Mouse (Mus musculus) CH12.LX (cell line): ENCODE measurements around the gene Plch1. TPM values are rescaled to one million over a fixed set of nuclear protein-coding genes. Genes with fewer than 3 reads are reported as not detected.

Source experiments
- DNase-seq: peaks from one replicate; pipeline ENCODE4 v3.0.0-alpha.2; 2013; ENCODE audit errors: extremely low read depth
- H3K27ac ChIP-seq: 2 replicates; pipeline ENCODE4 v1.5.1; 2012; ENCODE audit warnings: low read depth, mild to moderate bottlenecking, control low read depth, moderate library complexity; ENCODE audit not compliant: insufficient read depth
- H3K27me3 ChIP-seq: replicated peaks from 2 replicates; pipeline ENCODE3; 2012; ENCODE audit warnings: inconsistent platforms
- H3K36me3 ChIP-seq, 2 experiments: replicated peaks in 1 of 2; 2 replicates each; pipeline versions ENCODE3 to v1.6.1; 2012; ENCODE audit warnings: inconsistent platforms in 1 of 2, low read length in 1 of 2, mild to moderate bottlenecking in 1 of 2, mixed read lengths in 1 of 2, moderate library complexity in 1 of 2; ENCODE audit not compliant: control insufficient read depth in 1 of 2, insufficient read depth in 1 of 2
- H3K4me1 ChIP-seq, 2 experiments: 2 replicates each; pipeline ENCODE4 v1.6.1; 2012; ENCODE audit warnings: inconsistent platforms in 1 of 2, moderate library complexity in 1 of 2; ENCODE audit not compliant: insufficient read depth in 2 of 2, control insufficient read depth in 1 of 2
- H3K4me2 ChIP-seq: 2 replicates; pipeline ENCODE4 v1.6.1; 2012; ENCODE audit warnings: low read depth, mild to moderate bottlenecking, control low read depth; ENCODE audit not compliant: poor library complexity, insufficient read depth, severe bottlenecking
- H3K4me3 ChIP-seq, 3 experiments: fragments of 150-350 bp in 1 of 3; sonication (generic) in 1 of 3; replicated peaks in 1 of 3; 2 replicates each; pipeline versions ENCODE3 to v1.5.1; 2011 to 2012; ENCODE audit warnings: low read depth in 2 of 3, low read length in 2 of 3, mild to moderate bottlenecking in 2 of 3, moderate library complexity in 2 of 3, control low read depth in 1 of 3, improper control_type of control experiment in 1 of 3, inconsistent platforms in 1 of 3, mixed read lengths in 1 of 3; ENCODE audit not compliant: poor library complexity in 1 of 3
- H3K79me2 ChIP-seq: replicated peaks from 2 replicates; pipeline ENCODE4 v1.6.1; 2012; ENCODE audit warnings: mild to moderate bottlenecking, moderate library complexity; ENCODE audit not compliant: control insufficient read depth, poor library complexity, insufficient read depth, severe bottlenecking; ENCODE audit errors: extremely low read depth
- H3K9ac ChIP-seq: 2 replicates; pipeline ENCODE4 v1.6.1; 2012; ENCODE audit warnings: low read depth, mild to moderate bottlenecking, control low read depth, moderate library complexity; ENCODE audit not compliant: insufficient read depth
- H3K9me3 ChIP-seq: replicated peaks from 2 replicates; pipeline ENCODE3; 2012; ENCODE audit warnings: low read length, inconsistent platforms, mixed read lengths
- CHD2 ChIP-seq: IDR thresholded peaks from 2 replicates; pipeline ENCODE4 v1.6.1; 2011; ENCODE audit warnings: low read length, improper control_type of control experiment
- CTCF ChIP-seq, 2 experiments: IDR thresholded peaks in 1 of 2; conservative IDR thresholded peaks in 1 of 2; 2 replicates each; pipeline ENCODE4 v1.5.1; 2011 to 2012; ENCODE audit warnings: low read depth in 2 of 2, low read length in 2 of 2, improper control_type of control experiment in 1 of 2, inconsistent platforms in 1 of 2, mild to moderate bottlenecking in 1 of 2, moderate library complexity in 1 of 2
- ELF1 ChIP-seq: IDR thresholded peaks from 2 replicates; pipeline ENCODE4 v1.6.1; 2014; ENCODE audit warnings: low read depth, mild to moderate bottlenecking, inconsistent platforms, low read length, improper control_type of control experiment
- IRF4 ChIP-seq: IDR thresholded peaks from 2 replicates; pipeline ENCODE4 v1.6.1; 2014; ENCODE audit warnings: low read depth, mild to moderate bottlenecking, inconsistent platforms, low read length, improper control_type of control experiment
- JUND ChIP-seq: conservative IDR thresholded peaks from 2 replicates; pipeline ENCODE4 v1.6.1; 2011; ENCODE audit warnings: low read depth, low read length, improper control_type of control experiment
- KAT2A ChIP-seq: IDR thresholded peaks from 2 replicates; pipeline ENCODE4 v1.6.1; 2012; ENCODE audit warnings: low read length, improper control_type of control experiment, inconsistent platforms; ENCODE audit not compliant: insufficient replicate concordance
- MAFK ChIP-seq: IDR thresholded peaks from 2 replicates; pipeline ENCODE4 v1.6.1; 2011; ENCODE audit warnings: low read length, improper control_type of control experiment; ENCODE audit not compliant: insufficient replicate concordance
- MAX ChIP-seq: IDR thresholded peaks from 2 replicates; pipeline ENCODE4 v1.6.1; 2011; ENCODE audit warnings: low read length, improper control_type of control experiment
- MAZ ChIP-seq: IDR thresholded peaks from 2 replicates; pipeline ENCODE4 v1.6.1; 2012; ENCODE audit warnings: low read depth, mild to moderate bottlenecking, inconsistent platforms, low read length, improper control_type of control experiment, moderate library complexity
- MEF2A ChIP-seq: IDR thresholded peaks from 2 replicates; pipeline ENCODE4 v1.6.1; 2014; ENCODE audit warnings: low read depth, mild to moderate bottlenecking, inconsistent platforms, low read length, improper control_type of control experiment, borderline replicate concordance
- MXI1 ChIP-seq: IDR thresholded peaks from 2 replicates; pipeline ENCODE4 v1.6.1; 2011; ENCODE audit warnings: mild to moderate bottlenecking, low read depth, low read length, improper control_type of control experiment
- NELFE ChIP-seq: IDR thresholded peaks from 2 replicates; pipeline ENCODE4 v1.6.1; 2011; ENCODE audit warnings: low read depth, low read length, improper control_type of control experiment
- NRF1 ChIP-seq: IDR thresholded peaks from 2 replicates; pipeline ENCODE4 v1.6.1; 2014; ENCODE audit warnings: low read depth, mild to moderate bottlenecking, inconsistent platforms, low read length, improper control_type of control experiment, moderate library complexity
- POLR2A ChIP-seq: IDR thresholded peaks from 2 replicates; pipeline ENCODE4 v1.6.1; 2011; ENCODE audit warnings: low read depth, mild to moderate bottlenecking, improper control_type of control experiment, low read length
- POLR2AphosphoS2 ChIP-seq: IDR thresholded peaks from 2 replicates; pipeline ENCODE4 v1.6.1; 2011; ENCODE audit warnings: low read depth, low read length, improper control_type of control experiment
- SIN3A ChIP-seq: IDR thresholded peaks from 2 replicates; pipeline ENCODE4 v1.6.1; 2012; ENCODE audit warnings: low read length, improper control_type of control experiment, inconsistent platforms
- SMC3 ChIP-seq: IDR thresholded peaks from 2 replicates; pipeline ENCODE4 v1.6.1; 2011; ENCODE audit warnings: low read depth, low read length, improper control_type of control experiment
- UBTF ChIP-seq: IDR thresholded peaks from 2 replicates; pipeline ENCODE4 v1.6.1; 2012; ENCODE audit warnings: low read depth, mild to moderate bottlenecking, inconsistent platforms, low read length, improper control_type of control experiment, moderate library complexity
- USF1 ChIP-seq: IDR thresholded peaks from 2 replicates; pipeline ENCODE4 v1.6.1; 2014; ENCODE audit warnings: low read depth, mild to moderate bottlenecking, inconsistent platforms, low read length, improper control_type of control experiment
- ZC3H11A ChIP-seq: IDR thresholded peaks from 2 replicates; pipeline ENCODE4 v1.6.1; 2012; ENCODE audit warnings: low read depth, mild to moderate bottlenecking, inconsistent platforms, low read length, improper control_type of control experiment
- ZKSCAN1 ChIP-seq: IDR thresholded peaks from 2 replicates; pipeline ENCODE4 v1.6.1; 2012; ENCODE audit warnings: low read depth, inconsistent platforms, low read length, improper control_type of control experiment, borderline replicate concordance
- ZMIZ1 ChIP-seq: IDR thresholded peaks from 2 replicates; pipeline ENCODE4 v1.6.1; 2012; ENCODE audit warnings: low read depth, mild to moderate bottlenecking, inconsistent platforms, low read length, improper control_type of control experiment
- dilution Hi-C: fragments of 300-500 bp; cut with MboI; formaldehyde crosslinking; loops from 2 replicates; pipeline ENCODE4 v1.14.3; 2020; ENCODE audit warnings: low sequenced_read_pairs; ENCODE audit not compliant: extremely low pct_unique_long_range_greater_than_20kb, extremely low pct_ligation_motif_present
- in situ Hi-C: fragments of 300-500 bp; cut with MboI; formaldehyde crosslinking; loops from 3 replicates; pipeline ENCODE4 v1.14.3; 2019; ENCODE audit warnings: low sequenced_read_pairs, low pct_ligation_motif_present, low pct_unique_long_range_greater_than_20kb, mixed read lengths
- polyA plus RNA-seq: library from polyadenylated mRNA; unstranded; fragments of >175 nt; gene quantifications from 2 replicates; pipeline ENCODE4 v1.2.1, GENCODE M21; 2012; ENCODE audit warnings: low read depth; ENCODE audit not compliant: insufficient read length
- total RNA-seq, 2 experiments: library from RNA; depleted of rRNA; stranded (reverse); fragments of 300-350 nt in 1 of 2; fragments of >200 nt in 1 of 2; gene quantifications; 2 replicates each; pipeline ENCODE4 v1.2.3; 2012 to 2014

Plch1 gene
- total and polyA plus RNA-seq, 3 experiments = 0.51 to 0.80 (median 0.59) TPM

GRCm38 (mm10) chr3:63805496-63805895 lies 93.8 kb downstream of the Plch1 start:
- no peaks in the 10 kb centered on the region for H3K79me2 ChIP-seq
- no peaks in the 10 kb centered on the region for H3K36me3 ChIP-seq
- in situ Hi-C loops = no loop called here
- no peaks in the 10 kb centered on the region for H3K9me3 ChIP-seq
- no peak overlapping the region for H3K27ac ChIP-seq
- TF ChIP-seq UBTF (no peak), ZMIZ1 (no peak), SMC3 (no peak), NRF1 (no peak), ZC3H11A (no peak), CTCF (conservative IDR thresholded peaks at IDR 0.05 in 1 of 2, IDR thresholded peaks at IDR 0.05 in 1 of 2; ENCODE audit: low read depth in 2 of 2, low read length in 2 of 2) (no peak), MAZ (no peak)
- H3K27me3 ChIP-seq = no peaks in the 10 kb centered on the region
- H3K4me3 ChIP-seq = no peak overlapping the region
- peaks cover 0 to 2% of the 10 kb centered on the region in 2 experiments; a peak in 2 of 4 replicates for H3K4me1 ChIP-seq
- dilution Hi-C loops = no loop called here
- no peak for DNase-seq
- H3K4me2 ChIP-seq = no peak overlapping the region
- no peak overlapping the region for H3K9ac ChIP-seq

GRCm38 (mm10) chr3:63800685-63801084 lies 98.6 kb downstream of the Plch1 start:
- H3K4me3 ChIP-seq = no peak overlapping the region
- no peaks in the 10 kb centered on the region for H3K79me2 ChIP-seq
- H3K27me3 ChIP-seq = no peaks in the 10 kb centered on the region
- H3K4me2 ChIP-seq = no peak overlapping the region
- TF ChIP-seq NELFE (no peak), SIN3A (no peak), MAX (no peak), ELF1 (no peak), MEF2A (no peak), NRF1 (no peak), ZMIZ1 (no peak), IRF4 (no peak), POLR2A (no peak), KAT2A (no peak), MAFK (no peak), POLR2AphosphoS2 (no peak), JUND (no peak), ZC3H11A (no peak), CHD2 (no peak), ZKSCAN1 (no peak), USF1 (no peak), UBTF (no peak), MXI1 (no peak)
- dilution Hi-C loops (no loop called here), in situ Hi-C loops (no loop called here)
- H3K9me3 ChIP-seq = no peaks in the 10 kb centered on the region
- DNase-seq = no peak
- H3K4me1 ChIP-seq = peaks cover 0 to 3% of the 10 kb centered on the region in 2 experiments; a peak in 2 of 4 replicates
- no peaks in the 10 kb centered on the region for H3K36me3 ChIP-seq
- H3K27ac ChIP-seq = no peak overlapping the region
- no peak overlapping the region for H3K9ac ChIP-seq
